Mouse (Mus musculus) CH12F3 (cell line): ENCODE measurements at regions not wholly inside any gene's neighbourhood (a gene's known extent, or its start where the extent isn't known, plus 50 kb on each side); places are given as distances from the start of the nearest gene placed in this dataset.

Experiments
- in situ Hi-C: fragments of 300-500 bp; cut with MboI; formaldehyde crosslinking; loops from 2 replicates; pipeline ENCODE4 v1.14.3; 2020; ENCODE audit warnings: low sequenced_read_pairs

DNA sequence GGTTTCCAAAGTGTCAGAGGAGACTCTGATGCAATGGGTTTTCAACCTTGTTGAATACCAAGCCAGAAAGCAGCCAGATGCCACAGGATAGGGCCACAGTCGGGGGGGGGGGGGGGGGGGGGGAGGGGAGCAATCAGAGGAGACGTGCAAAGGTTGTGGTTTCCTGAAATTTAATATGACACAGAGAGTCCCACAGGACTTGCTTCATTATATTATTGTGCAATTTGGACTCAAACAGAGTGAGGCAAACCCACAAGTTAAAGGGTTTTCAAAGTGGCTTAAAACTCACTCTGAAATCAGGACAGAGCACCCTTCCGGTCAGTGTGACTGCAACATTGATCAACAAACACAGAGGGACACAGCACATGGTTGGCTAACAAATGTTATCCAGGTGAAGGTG is 259.4 kb upstream of the Fn1 start:
- in situ Hi-C loops, result no loop called here

DNA sequence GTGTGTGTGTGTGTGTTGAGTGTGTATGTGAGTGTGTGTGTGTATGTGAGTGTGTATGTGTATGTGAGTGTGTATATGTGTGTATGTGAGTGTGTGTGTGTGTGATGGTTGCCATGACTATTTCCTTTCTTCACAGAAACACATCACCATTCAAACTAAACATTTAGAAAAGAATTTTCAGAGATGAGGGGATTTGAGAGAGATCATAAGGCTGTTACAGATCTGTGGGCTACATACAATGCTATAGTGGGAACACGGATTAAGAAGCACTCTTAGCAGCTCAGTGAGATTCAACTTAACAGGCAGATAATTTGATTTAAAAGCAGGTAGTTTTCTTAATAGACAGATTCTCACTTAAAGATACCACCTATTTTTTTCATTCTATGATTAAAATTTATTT is 257.1 kb upstream of the Fn1 start:
- in situ Hi-C loops, result no loop called here

GRCm38 (mm10) chr1:71909508-71910124 is 256.6 kb upstream of the Fn1 start:
- in situ Hi-C loops, result no loop called here

- in situ Hi-C loops, result no loop called here
These were observed 251.5 kb upstream of the Fn1 start for GRCm38 (mm10) chr1:71904376-71904948.

- in situ Hi-C loops, result no loop called here
These were observed 247.4 kb upstream of the Fn1 start for GRCm38 (mm10) chr1:71900106-71901074.

- in situ Hi-C loops, result no loop called here
These were observed 246.1 kb upstream of the Fn1 start for GRCm38 (mm10) chr1:71899128-71899527.

GRCm38 (mm10) chr1:71898198-71898597 is 245.2 kb upstream of the Fn1 start:
- in situ Hi-C loops, result no loop called here

DNA sequence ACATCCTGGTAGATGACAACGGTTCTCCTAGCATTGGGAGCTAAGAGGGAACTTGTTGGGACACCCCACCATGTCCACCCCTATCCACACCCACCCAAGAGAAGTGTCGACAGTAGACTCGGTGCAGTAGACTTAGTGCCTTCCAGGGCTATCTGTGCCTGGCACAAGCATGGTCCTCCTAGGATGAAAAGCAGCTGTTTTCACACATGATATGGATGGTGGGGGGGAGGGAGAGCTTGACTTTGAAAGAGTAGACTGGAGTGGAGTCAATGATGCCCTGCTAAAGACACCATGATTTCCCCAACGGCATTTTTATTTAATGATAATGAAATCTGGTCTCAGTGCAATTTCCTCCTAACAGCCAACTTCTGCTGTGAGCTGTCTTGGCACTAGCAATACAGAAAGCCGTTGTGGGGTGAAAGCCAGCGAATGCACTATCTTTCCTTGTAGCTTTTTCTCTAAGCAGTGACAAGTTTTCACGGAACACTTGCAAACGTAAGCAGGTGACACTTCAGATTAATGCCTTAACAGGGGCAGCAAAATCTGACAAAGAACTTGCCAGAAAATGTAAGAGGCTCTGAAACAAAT is 244.6 kb upstream of the Fn1 start:
- in situ Hi-C loops, result no loop called here

GRCm38 (mm10) chr1:71896141-71896725 is 243.2 kb upstream of the Fn1 start:
- in situ Hi-C loops, result no loop called here

- in situ Hi-C loops, result no loop called here
These were observed 240.6 kb upstream of the Fn1 start for GRCm38 (mm10) chr1:71893636-71894035.

DNA sequence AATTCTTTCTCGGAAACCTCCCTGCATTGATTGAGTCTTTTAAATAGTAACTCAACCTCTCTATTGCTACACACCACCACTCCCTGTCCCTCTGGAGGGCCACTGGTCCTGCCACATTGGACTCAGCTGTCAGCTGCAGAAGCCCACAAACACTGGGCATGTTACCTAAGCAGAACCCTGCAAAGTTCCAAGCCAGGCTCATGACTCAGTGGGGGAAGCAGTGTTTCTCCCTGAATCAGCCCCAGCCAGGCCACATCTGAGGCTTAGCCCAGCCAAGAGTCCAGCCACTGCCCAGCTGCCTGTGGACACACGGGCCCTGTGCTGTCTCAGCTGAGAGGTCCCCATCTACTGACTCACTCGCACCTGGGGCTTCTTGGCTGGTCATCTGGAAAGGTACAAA is 234.8 kb upstream of the Fn1 start:
- in situ Hi-C loops, result no loop called here

DNA sequence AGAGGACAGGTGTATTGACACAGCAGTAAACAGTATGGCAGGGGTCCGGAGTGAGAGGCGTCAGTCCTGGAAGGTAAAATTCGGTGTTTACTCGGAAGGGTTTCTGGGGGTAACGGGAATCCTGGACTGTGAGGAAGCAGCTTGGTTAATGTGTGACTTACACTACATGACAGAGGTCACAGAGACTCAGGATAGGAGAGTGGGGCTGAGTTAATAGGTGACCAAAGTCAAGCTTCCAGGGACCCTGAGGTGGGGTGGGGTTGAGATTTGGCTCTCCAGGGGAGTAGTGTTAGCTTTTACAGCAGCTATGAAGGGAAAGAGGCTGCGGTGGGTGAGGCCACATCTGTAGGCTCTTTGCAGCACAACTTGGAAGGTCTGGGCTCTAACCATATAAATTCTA is 233.9 kb upstream of the Fn1 start:
- in situ Hi-C loops, result no loop called here

- in situ Hi-C loops, result no loop called here
These were observed 233.2 kb upstream of the Fn1 start for GRCm38 (mm10) chr1:71886233-71886632.

- in situ Hi-C loops, result no loop called here
These were observed 228.9 kb upstream of the Fn1 start for GRCm38 (mm10) chr1:71881851-71882250.

DNA sequence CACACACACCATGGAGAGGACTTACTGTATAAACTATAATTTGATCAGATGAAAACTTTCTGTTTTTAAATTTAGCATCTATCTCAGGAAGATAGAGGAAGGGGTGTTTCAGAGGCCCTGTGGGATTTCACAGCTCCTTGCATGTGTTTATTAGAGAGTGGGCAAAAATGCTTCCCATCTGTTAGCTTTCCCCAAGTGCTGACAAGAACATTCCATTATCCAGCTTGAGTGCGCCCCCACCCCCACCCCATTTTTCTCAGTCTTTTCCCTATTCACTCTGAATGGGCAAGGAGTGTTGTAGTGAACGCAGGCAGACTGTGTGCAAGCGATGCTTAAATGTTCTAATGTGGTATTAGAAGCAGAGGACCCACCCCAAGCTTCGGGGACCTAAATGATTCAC is 228.2 kb upstream of the Fn1 start:
- in situ Hi-C loops, result no loop called here

- in situ Hi-C loops, result no loop called here
These were observed 227.5 kb upstream of the Fn1 start for GRCm38 (mm10) chr1:71880480-71880879.

GRCm38 (mm10) chr1:71876712-71877401 is 223.9 kb upstream of the Fn1 start:
- in situ Hi-C loops, result no loop called here

- in situ Hi-C loops, result no loop called here
These were observed 221.0 kb upstream of the Fn1 start for GRCm38 (mm10) chr1:71874037-71874436.

- in situ Hi-C loops, result no loop called here
These were observed 212.7 kb upstream of the Fn1 start for GRCm38 (mm10) chr1:71865670-71866069.

GRCm38 (mm10) chr1:71864749-71865148 is 211.7 kb upstream of the Fn1 start:
- in situ Hi-C loops, result no loop called here

- in situ Hi-C loops, result no loop called here
These were observed 200.2 kb upstream of the Fn1 start for GRCm38 (mm10) chr1:71853212-71853611.
